Mouse (Mus musculus): ENCODE measurements around the gene 1700001J03Rik. TPM values are rescaled to one million over a fixed set of nuclear protein-coding genes. Genes with fewer than 3 reads are reported as not detected.
"Not testable (repeated sequence)": the region's sequence is repeated elsewhere in the genome, so short reads cannot be mapped to it uniquely, and the experiment has no call there.

Gene 1700001J03Rik
- polyA plus RNA-seq, 1 experiment, result 0.81 TPM

- DNase-seq (ENCODE audit: low spot score), result no peak
These were observed 3.0 kb upstream of the 1700001J03Rik start for GRCm38 (mm10) chr5:146188144-146188543.

DNA sequence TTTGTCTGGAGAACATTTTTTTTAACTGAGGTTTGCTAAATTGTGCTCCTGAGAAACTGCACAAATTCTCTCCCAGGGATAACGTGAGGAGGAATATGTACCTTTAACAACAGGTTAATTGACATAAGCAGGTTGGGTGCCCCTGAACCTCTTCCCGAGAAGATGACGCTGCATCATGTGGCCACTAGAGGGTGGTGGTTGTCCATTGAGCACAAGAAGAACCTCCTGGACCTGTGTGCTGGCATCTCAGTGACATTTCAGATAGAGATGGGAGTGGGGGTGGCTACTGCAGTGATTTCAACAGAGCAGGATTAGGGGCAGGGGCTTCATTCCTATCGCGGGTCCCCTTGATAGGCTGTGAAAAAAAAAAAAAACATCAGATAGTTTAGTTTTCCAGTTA lies 2.3 kb upstream of the 1700001J03Rik start:
- peak; percentile 29 for DNase-seq (ENCODE audit: low spot score)

- DNase-seq (ENCODE audit: low spot score), result not testable (repeated sequence)
These were observed 12.4 kb downstream of the 1700001J03Rik start for GRCm38 (mm10) chr5:146172744-146173143.

- not testable (repeated sequence) for DNase-seq (ENCODE audit: low spot score)
These were observed 14.5 kb downstream of the 1700001J03Rik start, which contains the start of gene Gm6309 for GRCm38 (mm10) chr5:146170621-146171020. Gm6309 (minus strand) TSS chr5:146170721.

DNA sequence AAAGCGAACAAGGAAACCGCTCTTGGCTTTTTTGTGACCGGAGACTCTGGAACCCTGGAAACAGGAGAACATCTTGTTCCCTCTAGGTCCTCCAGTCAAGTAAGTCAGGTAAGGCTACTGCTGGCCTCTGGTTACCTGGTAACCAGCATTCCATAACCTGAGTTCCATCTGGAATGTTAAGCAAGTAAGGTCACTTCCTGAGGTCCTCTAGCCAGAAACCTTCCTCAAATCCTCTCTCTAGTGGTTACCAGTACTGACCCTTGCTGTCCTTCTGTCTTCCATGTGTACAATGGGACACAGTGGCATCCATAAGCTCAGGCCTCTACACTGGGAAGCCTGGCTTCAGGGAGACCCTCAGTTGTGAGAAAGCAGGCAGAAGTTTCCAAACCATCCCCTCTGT lies 24.7 kb downstream of the 1700001J03Rik start, which contains the start of gene Gm5565:
Gene Gm5565 (minus strand): TSS at position 101 of the 400 bp plus-strand sequence.
- DNase-seq (ENCODE audit: low spot score), result not testable (repeated sequence)

DNA sequence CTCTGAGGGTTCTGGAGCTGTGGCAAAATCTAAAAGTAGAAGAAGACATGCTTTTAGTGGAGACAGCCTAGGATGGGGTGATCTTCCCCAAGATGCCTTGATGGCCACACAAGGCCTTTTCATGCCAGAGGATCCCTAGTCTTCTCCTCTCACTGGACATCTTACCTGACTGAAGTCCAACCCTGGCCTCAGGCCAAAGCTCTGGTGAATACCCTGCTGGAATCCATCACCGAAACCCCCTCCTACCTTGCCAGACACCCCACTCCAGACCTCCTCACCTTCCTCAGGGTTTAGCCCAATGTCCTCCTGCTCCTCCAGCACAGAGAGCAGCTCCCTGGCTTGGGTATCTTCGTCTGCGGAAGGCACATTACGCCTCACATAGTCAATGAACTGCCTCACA lies 26.8 kb downstream of the 1700001J03Rik start:
- DNase-seq (ENCODE audit: low spot score), result not testable (repeated sequence)

DNA sequence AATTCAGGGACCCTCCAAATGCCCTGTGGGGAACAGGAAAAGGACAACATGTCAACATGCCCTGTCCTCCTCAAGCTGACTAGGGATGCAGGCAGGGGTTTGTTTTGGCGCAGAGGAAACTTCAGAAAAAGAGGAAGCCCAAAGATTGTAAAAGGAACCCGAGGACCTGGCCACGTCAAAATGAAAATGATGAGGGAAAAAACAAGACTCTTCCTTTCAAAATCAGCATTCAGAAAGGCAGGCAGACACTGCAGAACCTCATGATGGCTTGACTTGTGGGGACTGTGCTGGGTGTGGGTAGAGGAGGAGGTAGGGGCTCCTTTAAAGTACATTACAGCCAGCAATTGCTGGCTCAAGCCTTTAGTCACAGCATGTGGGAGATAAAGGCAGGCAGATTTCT lies 34.6 kb downstream of the 1700001J03Rik start:
- no peak for DNase-seq (ENCODE audit: low spot score)

DNA sequence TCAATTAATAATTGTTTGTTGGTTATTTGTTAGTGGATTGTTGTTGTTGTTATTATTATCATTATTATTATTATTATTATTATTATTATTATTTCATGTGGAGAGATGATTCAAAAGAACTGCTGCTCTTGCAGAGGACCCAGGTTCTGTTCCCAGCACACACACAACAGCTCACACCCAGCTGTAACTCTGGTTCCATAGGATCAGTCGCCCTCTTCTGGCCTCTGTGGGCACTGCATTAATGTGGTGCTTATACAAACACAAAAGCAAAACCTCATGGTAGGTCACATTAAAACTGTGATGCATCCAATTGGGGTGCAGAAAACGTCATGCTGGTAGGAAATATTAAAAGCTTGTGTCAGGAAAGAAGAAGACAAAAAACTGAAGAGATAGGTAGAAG lies 37.2 kb downstream of the 1700001J03Rik start:
- no peak for DNase-seq (ENCODE audit: low spot score)

Other genes with a start within 250 kb of the 1700001J03Rik start
- not detected in 2 replicates for gene Cyp3a25, start 175.7 kb downstream of the 1700001J03Rik start, polyA plus RNA-seq (2012; rRNA removed)
- gene Cyp3a59, start 106.0 kb downstream of the 1700001J03Rik start, polyA plus RNA-seq (2012; rRNA removed), result not detected in 2 replicates
- gene Gm5565, start 24.8 kb downstream of the 1700001J03Rik start, polyA plus RNA-seq (2012; rRNA removed), result not detected in 2 replicates
- gene Gm6309, start 14.6 kb downstream of the 1700001J03Rik start, polyA plus RNA-seq (2012; rRNA removed), result not detected in 2 replicates
- gene Rnf6, start 36.3 kb upstream of the 1700001J03Rik start, polyA plus RNA-seq (2012; rRNA removed), result 45.6 and 50.1 TPM in 2 replicates
- gene Cdk8, start 45.9 kb upstream of the 1700001J03Rik start, polyA plus RNA-seq (2012; rRNA removed), result 66.2 and 67.9 TPM in 2 replicates
- 3.0 and 4.8 TPM in 2 replicates for gene Wasf3, start 199.7 kb upstream of the 1700001J03Rik start, polyA plus RNA-seq (2012; rRNA removed)